ENCODE assay signal across 9 mouse cellular contexts in genomic region chr6:128010135-128010971, GRCm38 (mm10).
DNase-seq lines count a peak whose midpoint lies in the region; ATAC-seq and TF ChIP-seq lines count a peak whose summit lies in the region.
"Had no signal": no experiment of that assay in that cellular context is flagged by ENCODE, and none has a peak within 500 bp of the region (broad histone marks: within the 10 kb centered on the region; RNA-seq: fewer than 3 reads in every experiment).

No protein-coding gene starts in this region.

- no peak overlapping the region for H3K27ac ChIP-seq in heart, embryonic 11.5 days (ENCODE audit: low read depth, low read length)
- no peak overlapping the region for H3K27ac ChIP-seq in midbrain, embryonic 11.5 days (ENCODE audit: low read depth, low read length)
- H3K27ac ChIP-seq in midbrain, embryonic 14.5 days (replicated peaks; ENCODE audit: low read depth, low read length), result no peak overlapping the region
- H3K27ac ChIP-seq in intestine, embryonic 15.5 days, result 0 out of 2 replicates have a peak overlapping the region, but pooled peaks have one; percentile 39
- peak overlapping the region; percentile 84 for H3K27ac ChIP-seq in stomach, postnatal 0 days (replicated peaks)
- H3K27ac ChIP-seq: liver, embryonic 12.5 days had no signal

- 69% methylated on average over 11 of the region's 11 CpGs for WGBS in heart, embryonic 11.5 days (ENCODE audit: insufficient replicate concordance)
- WGBS in midbrain, embryonic 11.5 days, result 68% methylated on average over 11 of the region's 11 CpGs
- whole genome bisulfite sequencing in midbrain, embryonic 14.5 days, result 59% methylated on average over 11 of the region's 11 CpGs
- WGBS in intestine, embryonic 15.5 days, result 59% methylated on average over 11 of the region's 11 CpGs
- WGBS in stomach, postnatal 0 days, result 50% methylated on average over 11 of the region's 11 CpGs

- H3K9ac ChIP-seq in heart, embryonic 11.5 days (ENCODE audit: low read depth, low read length), result peak overlapping the region; percentile 39; the same call in 1 of the 2 replicates
- H3K9ac ChIP-seq in midbrain, embryonic 11.5 days (ENCODE audit: low read length), result 0 out of 2 replicates have a peak overlapping the region, but pooled peaks have one; percentile 4
- H3K9ac ChIP-seq in midbrain, embryonic 14.5 days (replicated peaks; ENCODE audit: low read length), result no peak overlapping the region
- H3K9ac ChIP-seq in intestine, embryonic 15.5 days, result no peak overlapping the region
- H3K9ac ChIP-seq in stomach, postnatal 0 days (ENCODE audit: low read length), result 0 out of 2 replicates have a peak overlapping the region, but pooled peaks have one; percentile 35
- H3K9ac ChIP-seq: liver, embryonic 12.5 days had no signal

- TF ChIP-seq EP300 in stomach, postnatal 0 days (optimal IDR thresholded peaks at IDR 0.05), result no peak

- H3K4me2 ChIP-seq in heart, embryonic 11.5 days, result no peak overlapping the region
- H3K4me2 ChIP-seq in midbrain, embryonic 11.5 days, result no peak overlapping the region
- H3K4me2 ChIP-seq in midbrain, embryonic 14.5 days (ENCODE audit: low read length), result no peak overlapping the region
- H3K4me2 ChIP-seq in intestine, embryonic 15.5 days (replicated peaks), result no peak overlapping the region
- H3K4me2 ChIP-seq in stomach, postnatal 0 days (replicated peaks; ENCODE audit: low read depth), result no peak overlapping the region
- H3K4me2 ChIP-seq: liver, embryonic 12.5 days had no signal

- intact Hi-C loops in heart, postnatal 36 days (cut with DNase I), result no loop called here

- H3K9me3 ChIP-seq in heart, embryonic 11.5 days (replicated peaks; ENCODE audit: control insufficient read depth, low read length), result no peaks in the 10 kb centered on the region
- H3K9me3 ChIP-seq in midbrain, embryonic 11.5 days (ENCODE audit: control insufficient read depth, low read length), result no peaks in the 10 kb centered on the region
- H3K9me3 ChIP-seq in midbrain, embryonic 14.5 days (ENCODE audit: control insufficient read depth, low read length), result no peaks in the 10 kb centered on the region
- H3K9me3 ChIP-seq in intestine, embryonic 15.5 days, result no peaks in the 10 kb centered on the region
- H3K9me3 ChIP-seq in stomach, postnatal 0 days (ENCODE audit: control insufficient read depth, low read length), result no peaks in the 10 kb centered on the region
- H3K9me3 ChIP-seq: liver, embryonic 12.5 days had no signal

- no peak overlapping the region for H3K4me3 ChIP-seq in heart, embryonic 11.5 days (ENCODE audit: low read depth, low read length)
- H3K4me3 ChIP-seq in midbrain, embryonic 11.5 days (ENCODE audit: low read depth, low read length), result no peak overlapping the region
- no peak overlapping the region for H3K4me3 ChIP-seq in midbrain, embryonic 14.5 days (replicated peaks; ENCODE audit: low read depth, low read length)
- no peak overlapping the region for H3K4me3 ChIP-seq in intestine, embryonic 15.5 days (replicated peaks)
- H3K4me3 ChIP-seq in stomach, postnatal 0 days (ENCODE audit: low read depth, low read length), result no peak overlapping the region
- H3K4me3 ChIP-seq: liver, embryonic 12.5 days had no signal

- H3K4me1 ChIP-seq in heart, embryonic 11.5 days (ENCODE audit: control insufficient read depth, insufficient read depth, low read length), result peaks cover 79% of the 10 kb centered on the region
- H3K4me1 ChIP-seq in midbrain, embryonic 11.5 days (ENCODE audit: control insufficient read depth, insufficient read depth, low read length), result peaks cover 7% of the 10 kb centered on the region
- peaks cover 16% of the 10 kb centered on the region for H3K4me1 ChIP-seq in midbrain, embryonic 14.5 days (ENCODE audit: control insufficient read depth, insufficient read depth, low read length)
- H3K4me1 ChIP-seq in intestine, embryonic 15.5 days (replicated peaks), result peaks cover 44% of the 10 kb centered on the region
- peaks cover 12% of the 10 kb centered on the region; the same call in 1 of the 2 replicates for H3K4me1 ChIP-seq in stomach, postnatal 0 days (replicated peaks; ENCODE audit: control insufficient read depth, insufficient read depth)
- H3K4me1 ChIP-seq: liver, embryonic 12.5 days had no signal

- TF ChIP-seq CTCF in stomach, postnatal 0 days (IDR thresholded peaks at IDR 0.05; ENCODE audit: low read depth), result no peak

- H3K27me3 ChIP-seq in heart, embryonic 11.5 days (ENCODE audit: control insufficient read depth, insufficient read depth, low read length), result no peaks in the 10 kb centered on the region
- no peaks in the 10 kb centered on the region for H3K27me3 ChIP-seq in midbrain, embryonic 11.5 days (ENCODE audit: control insufficient read depth, insufficient read depth, low read length)
- H3K27me3 ChIP-seq in midbrain, embryonic 14.5 days (ENCODE audit: control insufficient read depth, insufficient read depth, low read length), result no peaks in the 10 kb centered on the region
- no peaks in the 10 kb centered on the region for H3K27me3 ChIP-seq in intestine, embryonic 15.5 days (replicated peaks)
- no peaks in the 10 kb centered on the region for H3K27me3 ChIP-seq in stomach, postnatal 0 days (ENCODE audit: control insufficient read depth, insufficient read depth, low read length)
- H3K27me3 ChIP-seq: liver, embryonic 12.5 days had no signal

- no peaks in the 10 kb centered on the region for H3K36me3 ChIP-seq in heart, embryonic 11.5 days (ENCODE audit: control insufficient read depth, insufficient read depth, low read length)
- H3K36me3 ChIP-seq in midbrain, embryonic 11.5 days (ENCODE audit: control insufficient read depth, insufficient read depth, low read length), result no peaks in the 10 kb centered on the region
- H3K36me3 ChIP-seq in midbrain, embryonic 14.5 days (ENCODE audit: control insufficient read depth, insufficient read depth, low read length), result no peaks in the 10 kb centered on the region
- H3K36me3 ChIP-seq in intestine, embryonic 15.5 days, result no peaks in the 10 kb centered on the region
- 0 out of 2 replicates have a peak, but pooled peaks cover 3% of the 10 kb centered on the region for H3K36me3 ChIP-seq in stomach, postnatal 0 days (ENCODE audit: control insufficient read depth, insufficient read depth, low read length)
- H3K36me3 ChIP-seq: liver, embryonic 12.5 days had no signal

- ATAC-seq in heart, embryonic 11.5 days (replicated peaks; ENCODE audit: insufficient number of reproducible peaks, low FRiP score, low TSS enrichment), result no peak
- no peak for ATAC-seq in midbrain, embryonic 11.5 days (ENCODE audit: low FRiP score)
- no peak; the same call in 1 of the 2 replicates for ATAC-seq in midbrain, embryonic 14.5 days (ENCODE audit: low FRiP score, low TSS enrichment)
- ATAC-seq in intestine, embryonic 15.5 days, result peak; percentile 65
- no peak for ATAC-seq in stomach, postnatal 0 days (ENCODE audit: low FRiP score, low TSS enrichment)
- no peak for ATAC-seq in erythroid progenitor cell, adult 5-6 weeks (replicated peaks; ENCODE audit: low FRiP score, poor library complexity, severe bottlenecking)
- ATAC-seq: liver, embryonic 12.5 days had no signal

- no peak for DNase-seq in heart, postnatal 36 days
- no peak for DNase-seq in midbrain, embryonic 11.5 days (ENCODE audit: low spot score, missing footprints)
- DNase-seq in midbrain, embryonic 14.5 days, result no peak
- no peak for DNase-seq in stomach, postnatal 0 days (ENCODE audit: low spot score)
- DNase-seq in kidney, postnatal 36 days, result no peak

Comparison
In these comparisons a context has a peak if more than half of its experiments do, and no peak if none do; other contexts are left out.
1. H3K9ac ChIP-seq: peak in heart, embryonic 11.5 days (single experiment), midbrain, embryonic 11.5 days (single experiment) and stomach, postnatal 0 days (single experiment); none in midbrain, embryonic 14.5 days (single experiment) and intestine, embryonic 15.5 days (single experiment).
2. H3K27ac ChIP-seq: peak in intestine, embryonic 15.5 days (single experiment) and stomach, postnatal 0 days (single experiment); none in heart, embryonic 11.5 days (single experiment), midbrain, embryonic 11.5 days (single experiment) and midbrain, embryonic 14.5 days (single experiment).